Mouse (Mus musculus) retina, embryonic 14.5 days (tissue): Measurements from ENCODE around the gene Gm4792.

Source experiments
- DNase-seq: peaks from one replicate; pipeline ENCODE4 v3.0.0-alpha.2; 2015; ENCODE audit warnings: low spot score

Gm4792 gene

DNA sequence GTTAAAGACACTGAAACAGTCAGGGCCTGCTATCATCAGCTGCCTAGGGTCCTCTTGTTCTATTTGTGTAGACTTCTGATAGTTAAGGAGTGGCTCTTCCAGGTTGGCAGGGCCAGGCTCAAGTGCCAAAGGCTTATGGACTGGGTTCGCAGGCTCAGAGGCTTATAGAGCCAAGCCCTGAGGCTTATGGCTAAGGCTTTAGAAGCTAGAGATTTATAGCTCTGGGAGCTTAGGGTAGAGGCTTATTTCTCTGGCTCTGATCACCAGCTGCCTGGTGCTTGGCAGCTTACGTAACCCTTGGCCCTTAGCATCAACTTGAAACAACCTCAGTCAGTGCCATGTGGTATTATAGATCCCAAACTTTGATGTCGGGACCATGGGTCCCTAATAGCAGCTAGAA is at the start of gene Gm4792:
Gene Gm4792 (minus strand): TSS at position 233 of the 400 bp plus-strand sequence.
- DNase-seq = peak; percentile 38

DNA sequence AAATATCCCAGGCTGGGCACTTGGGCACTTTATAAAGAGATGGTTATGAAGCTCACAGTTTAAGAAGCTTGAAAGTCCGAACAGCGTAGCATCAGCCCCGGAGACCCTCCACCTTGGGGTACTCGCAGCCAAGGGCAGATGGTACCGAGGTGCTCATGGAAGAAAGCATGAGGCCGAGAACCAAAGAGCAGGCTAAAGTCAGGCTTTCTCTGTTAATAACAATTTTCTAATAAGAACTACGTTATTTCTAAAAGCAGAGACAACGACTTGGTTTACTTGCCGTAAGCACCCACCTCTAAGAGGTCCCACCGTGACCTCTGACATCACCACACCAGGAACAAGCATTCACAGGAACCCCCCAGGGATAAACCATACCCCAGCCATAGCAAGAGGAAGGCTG is 49.5 kb upstream of the Gm4792 start:
- no peak for DNase-seq

DNA sequence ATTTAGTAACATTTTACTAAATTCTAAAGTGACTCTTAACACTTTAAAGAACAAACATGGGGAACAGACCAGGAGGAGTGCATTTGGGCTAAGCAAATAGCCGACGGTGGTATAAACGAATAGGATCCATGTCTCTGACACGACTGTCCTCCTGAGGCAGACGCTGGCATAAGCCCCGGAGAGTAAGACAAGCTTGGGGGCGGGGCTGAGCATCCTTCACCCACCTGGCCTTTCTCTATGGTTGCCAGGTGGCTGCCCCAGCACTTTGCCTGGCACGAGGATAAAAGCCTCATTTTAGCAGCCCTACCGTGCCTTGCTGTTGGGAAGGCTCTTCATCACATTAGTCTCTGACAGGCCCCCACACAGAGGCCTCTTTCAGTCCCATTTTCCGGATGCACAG is 48.8 kb upstream of the Gm4792 start:
- DNase-seq = no peak

DNA sequence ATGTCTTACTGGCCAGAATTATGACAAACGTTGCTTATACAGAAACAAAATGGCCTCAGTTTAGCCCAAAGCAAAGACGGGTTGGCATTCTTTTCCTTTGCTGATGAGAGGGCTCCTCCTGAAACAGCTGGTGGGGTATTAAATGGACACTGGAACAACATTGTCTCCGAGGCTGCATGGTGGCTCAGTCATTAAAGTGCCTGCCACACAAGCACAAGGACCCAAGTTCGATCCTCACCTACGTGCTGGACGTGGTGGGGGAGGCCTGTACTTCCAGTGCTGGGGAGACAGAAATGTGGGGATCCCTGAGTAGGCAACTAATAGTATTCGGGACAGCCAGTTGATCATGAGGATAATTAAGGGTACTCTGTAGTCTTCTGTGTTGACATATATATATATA is 48.1 kb upstream of the Gm4792 start:
- DNase-seq = no peak

DNA sequence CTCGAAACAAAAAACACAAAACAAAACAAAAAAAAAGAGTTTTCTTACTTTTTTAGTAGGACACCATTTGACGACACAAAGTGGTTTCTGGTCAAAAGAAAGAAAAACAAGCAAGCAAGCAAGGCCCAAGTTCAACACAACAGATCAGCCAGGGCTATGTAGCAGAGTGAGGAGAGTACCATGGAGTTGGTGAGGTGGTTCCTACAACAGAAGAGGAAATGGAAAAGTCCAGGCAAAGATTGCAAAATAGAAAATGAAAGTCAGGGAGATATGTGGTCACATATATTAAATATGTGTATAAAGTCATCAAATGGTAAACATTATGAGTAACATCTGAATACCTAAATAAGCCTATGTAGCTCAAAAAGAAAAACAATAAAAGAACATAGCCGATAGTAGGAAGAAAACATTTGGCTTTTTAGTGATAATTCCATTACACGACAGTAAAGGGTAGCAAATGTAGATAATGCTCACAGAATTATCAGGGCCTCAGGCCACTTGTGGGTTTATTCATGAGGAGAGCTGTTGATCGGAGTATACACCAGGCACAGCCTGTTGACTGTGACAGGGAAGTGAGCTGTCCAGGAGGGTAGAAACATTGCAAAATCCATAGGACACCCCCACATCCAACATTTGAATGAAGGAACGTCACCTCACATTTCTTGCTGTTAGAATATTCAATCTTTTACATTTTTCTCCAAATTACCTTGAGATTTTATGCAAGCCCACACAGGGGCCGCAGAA is 47.2 kb upstream of the Gm4792 start:
- no peak for DNase-seq

DNA sequence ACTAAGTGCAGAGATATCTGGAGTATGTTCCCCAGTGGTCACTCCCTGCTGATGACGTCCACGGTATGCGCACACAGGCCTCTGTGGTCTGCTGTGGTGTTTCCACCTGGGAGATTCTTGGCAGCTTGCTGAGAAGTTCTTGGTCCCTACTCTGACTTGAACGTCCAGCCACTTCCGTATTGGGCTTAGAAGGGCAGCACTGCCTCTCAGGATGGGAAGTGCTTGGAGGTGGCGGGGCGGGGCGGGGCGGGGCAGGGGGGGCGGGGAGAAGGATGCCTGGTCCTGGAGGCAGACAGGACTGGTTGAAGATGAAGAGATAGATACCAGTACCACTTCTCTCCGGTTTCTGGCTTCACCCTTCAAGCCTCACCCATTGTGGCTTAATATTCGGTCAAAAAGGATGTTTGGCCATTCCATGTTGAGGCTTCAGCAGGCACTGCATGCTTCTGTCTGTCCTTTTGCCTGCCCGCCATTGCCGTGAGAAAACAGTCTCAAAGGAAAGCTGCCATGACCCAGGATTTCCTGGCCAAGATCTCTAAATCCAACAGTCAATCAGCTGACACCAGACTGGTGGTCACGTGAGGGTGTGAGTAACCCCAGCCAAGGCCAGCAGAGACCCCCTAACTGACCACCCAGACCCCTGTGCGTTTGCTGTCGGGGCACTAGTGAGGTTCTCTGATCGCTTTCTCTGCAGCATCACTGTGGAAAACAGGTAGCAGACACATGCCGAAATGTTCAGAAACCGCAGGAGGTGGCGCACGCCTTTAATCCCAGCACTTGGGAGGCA is 46.3 kb upstream of the Gm4792 start:
- no peak for DNase-seq

DNA sequence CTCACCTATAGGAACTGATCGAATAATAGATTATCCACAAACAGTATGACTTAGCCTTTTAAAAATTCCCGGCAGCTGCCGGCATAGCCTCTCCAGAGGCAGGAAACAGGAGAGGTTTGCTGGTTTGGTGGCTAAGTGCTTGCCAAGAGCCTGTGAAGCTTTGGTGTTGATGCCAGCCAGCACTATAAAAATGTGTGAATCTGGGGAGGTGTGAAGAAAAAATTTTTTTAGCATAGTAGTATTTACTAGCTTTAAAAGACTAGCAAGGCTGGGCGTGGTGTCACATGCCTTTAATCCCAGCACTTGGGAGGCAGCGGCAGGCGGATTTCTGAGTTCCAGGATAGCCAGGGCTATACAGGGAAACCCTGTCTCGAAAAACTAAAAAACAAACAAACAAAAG is 45.1 kb upstream of the Gm4792 start:
- no peak for DNase-seq

DNA sequence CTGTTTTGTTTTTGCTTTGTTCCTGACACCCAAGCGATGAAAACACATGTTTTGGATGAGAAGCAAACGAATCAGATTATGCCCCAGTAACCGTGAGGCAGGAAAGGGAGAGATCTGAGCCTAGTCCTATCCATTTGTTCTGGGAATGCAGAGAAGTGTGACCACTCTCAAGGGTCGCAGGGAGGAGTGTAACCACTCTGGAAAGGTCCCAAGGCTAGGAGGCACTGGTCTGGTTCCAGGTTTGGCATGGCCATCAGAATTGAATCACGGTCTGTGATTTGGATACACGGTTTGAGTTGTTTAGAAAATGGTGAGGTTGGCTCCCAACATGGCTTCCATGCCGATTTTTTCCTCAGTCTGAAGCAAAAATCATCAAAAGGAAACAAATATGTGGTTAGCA is 43.8 kb upstream of the Gm4792 start:
- no peak for DNase-seq

DNA sequence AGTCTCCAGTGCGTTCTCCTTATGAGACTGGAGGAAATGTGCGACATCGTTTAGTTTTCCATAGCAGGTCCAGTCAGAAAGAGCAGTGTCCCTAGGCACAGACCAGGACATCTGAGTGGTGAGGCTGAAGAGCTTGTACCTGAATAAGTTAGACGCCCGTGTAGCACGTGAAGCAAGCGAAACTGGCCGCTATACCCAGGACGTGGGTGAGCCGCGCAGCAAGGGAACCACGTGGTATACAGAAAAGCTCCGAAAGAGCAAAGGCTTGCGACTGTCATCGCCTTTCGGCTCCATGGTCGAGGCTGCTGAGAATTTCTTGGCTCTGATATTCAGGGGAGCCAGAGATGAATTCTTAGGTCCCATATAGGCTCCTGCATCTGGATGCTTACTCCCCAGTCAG is 43.0 kb upstream of the Gm4792 start:
- no peak for DNase-seq

DNA sequence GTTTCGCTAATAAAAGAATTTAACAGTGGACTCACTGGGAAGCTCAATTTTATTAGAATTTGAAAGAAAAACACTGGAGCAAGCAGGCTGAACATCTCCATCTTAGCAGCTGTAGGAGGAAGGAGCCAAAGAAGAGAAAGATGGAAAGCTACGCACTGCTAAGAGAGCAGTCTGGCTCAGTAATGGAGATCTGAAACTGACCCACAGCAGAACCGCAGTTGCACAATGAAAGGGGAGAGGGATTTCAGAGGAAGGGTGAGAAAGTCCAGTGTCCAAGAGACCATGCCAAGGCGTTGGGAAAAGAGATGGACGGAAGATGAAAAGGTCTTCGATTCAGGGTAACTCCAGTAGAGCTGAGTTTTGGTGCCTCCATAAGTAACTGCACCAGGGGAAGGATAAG is 37.6 kb upstream of the Gm4792 start:
- DNase-seq = no peak

DNA sequence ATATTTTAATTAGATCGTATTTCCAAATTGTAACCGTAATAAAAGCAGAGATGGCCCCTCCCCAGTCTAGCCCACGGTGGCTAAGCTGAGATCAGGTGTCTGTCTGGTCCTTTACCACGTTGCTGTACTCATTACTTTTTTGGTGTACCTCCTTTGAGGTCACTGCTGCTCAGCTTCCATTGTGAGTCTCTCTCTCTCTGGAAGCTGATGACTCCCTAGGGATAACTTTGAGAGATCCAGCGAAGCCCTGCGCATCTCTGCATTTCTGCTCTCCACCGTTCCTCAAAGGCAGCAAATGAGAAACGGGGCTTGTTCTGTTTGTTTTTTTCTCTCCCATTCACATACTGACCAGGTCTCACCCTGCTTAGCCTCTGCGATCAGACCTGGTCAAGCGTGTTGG is 36.5 kb upstream of the Gm4792 start:
- DNase-seq = no peak

DNA sequence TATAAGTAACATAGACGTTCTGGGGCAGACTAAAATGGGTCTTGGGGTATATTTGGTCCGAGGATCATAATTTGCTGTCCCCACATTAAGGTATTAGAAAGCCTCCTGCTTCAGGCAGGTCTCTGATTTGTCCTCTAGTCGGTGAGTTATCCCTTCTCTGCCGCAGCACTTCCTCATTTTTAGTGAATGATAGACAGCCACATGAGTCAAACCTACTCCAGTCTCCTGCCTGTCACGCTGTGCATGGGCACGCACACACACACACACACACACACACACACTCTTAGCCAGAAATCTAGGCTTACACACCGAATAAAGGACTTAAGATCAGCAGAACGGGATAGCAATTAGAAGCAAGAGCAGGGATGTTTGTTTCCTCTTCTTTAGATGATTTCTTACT is 34.8 kb upstream of the Gm4792 start:
- no peak for DNase-seq

DNA sequence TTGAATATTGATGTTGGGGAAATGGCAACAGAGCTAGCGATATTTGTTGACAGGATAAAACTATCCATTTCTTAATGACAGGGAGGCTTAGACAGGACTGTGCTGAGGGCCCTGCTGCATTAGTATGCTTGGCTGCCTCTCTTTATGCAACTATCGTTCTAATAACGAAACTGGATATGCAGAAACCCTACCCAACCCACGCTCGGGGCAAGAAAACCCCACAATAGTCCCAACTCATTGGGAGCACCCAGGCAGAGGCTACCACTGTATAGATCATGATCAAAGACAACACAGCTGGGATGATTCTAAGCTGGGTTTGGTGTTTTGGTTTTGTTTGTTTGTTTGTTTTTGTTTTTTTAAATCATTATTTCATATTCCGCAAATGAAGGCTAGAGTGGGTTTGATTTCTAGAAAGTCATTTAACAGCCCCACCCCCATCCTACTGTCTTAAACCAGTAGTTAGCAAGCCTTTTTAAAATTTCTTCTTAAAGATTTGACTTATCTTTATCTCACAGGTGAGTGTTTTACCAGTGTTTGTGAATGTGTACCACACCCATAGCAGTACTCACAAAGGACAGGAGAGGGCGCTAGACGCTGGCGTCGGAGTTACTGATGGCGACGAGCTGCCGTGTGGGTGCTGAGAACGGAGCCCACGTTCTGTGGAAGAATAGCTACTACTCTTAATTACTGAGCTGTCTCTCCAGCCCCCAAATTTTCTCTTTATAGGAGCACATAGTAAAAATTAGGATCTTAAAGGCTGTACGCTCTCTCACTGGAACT is 34.0 kb upstream of the Gm4792 start:
- no peak for DNase-seq

DNA sequence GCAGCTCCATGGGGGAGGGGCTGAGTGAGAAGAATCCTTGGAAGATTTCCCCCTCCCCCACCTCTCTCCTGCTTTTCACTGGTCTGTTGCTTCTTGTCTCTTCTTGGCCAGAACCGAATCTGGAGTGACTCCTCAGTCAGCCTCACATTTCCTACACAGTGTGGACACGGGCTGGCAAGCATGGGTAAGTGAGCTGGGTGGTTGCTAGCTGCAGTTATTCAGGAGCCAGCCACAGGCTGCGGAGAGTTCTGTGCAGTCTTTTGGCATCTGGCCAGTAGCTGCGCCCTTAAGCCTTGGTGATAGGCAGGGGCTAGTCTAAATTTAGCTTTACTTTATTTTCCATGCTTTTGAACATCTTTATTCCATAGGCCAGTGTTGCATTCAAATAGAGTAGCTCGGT is 31.5 kb upstream of the Gm4792 start:
- no peak for DNase-seq

DNA sequence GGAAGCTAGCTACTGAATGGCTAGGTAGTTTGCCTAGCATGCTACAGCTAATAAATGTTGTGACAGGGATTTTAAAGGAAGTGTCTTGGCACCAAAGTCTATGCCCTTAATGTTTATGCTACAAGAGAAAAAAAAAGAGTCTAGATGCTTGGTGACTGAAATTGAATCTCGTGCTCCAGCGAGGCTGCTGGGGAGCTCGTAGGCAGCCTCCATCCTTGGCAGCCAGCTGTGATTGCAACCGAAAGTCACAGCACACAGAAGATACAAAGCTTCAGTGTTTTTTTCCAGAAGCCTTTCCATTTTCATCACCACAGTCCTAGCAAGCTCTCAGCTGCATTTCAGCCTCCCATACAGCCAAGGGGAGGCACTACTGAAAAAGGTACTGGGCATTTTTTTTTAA is 20.1 kb upstream of the Gm4792 start:
- no peak for DNase-seq

DNA sequence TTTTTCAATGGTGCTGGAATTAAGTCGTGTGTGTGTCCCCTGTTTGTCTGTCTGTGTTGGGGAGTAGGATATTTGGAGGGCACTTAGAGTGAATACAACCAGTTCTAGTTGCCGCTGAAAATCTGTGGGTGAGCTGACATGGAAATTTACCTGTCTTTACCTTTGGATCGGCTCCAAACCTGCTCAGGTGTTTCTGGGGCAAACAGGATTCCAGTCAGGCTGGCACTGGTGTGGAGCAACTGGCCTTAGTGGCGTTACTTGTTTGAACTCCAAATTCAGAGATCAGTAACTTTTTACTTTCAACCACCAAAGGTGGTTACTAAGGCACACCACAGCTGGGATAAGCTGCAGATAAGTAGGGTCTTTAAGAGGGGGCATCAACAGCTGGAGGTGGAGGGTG is 14.6 kb upstream of the Gm4792 start:
- DNase-seq = no peak

DNA sequence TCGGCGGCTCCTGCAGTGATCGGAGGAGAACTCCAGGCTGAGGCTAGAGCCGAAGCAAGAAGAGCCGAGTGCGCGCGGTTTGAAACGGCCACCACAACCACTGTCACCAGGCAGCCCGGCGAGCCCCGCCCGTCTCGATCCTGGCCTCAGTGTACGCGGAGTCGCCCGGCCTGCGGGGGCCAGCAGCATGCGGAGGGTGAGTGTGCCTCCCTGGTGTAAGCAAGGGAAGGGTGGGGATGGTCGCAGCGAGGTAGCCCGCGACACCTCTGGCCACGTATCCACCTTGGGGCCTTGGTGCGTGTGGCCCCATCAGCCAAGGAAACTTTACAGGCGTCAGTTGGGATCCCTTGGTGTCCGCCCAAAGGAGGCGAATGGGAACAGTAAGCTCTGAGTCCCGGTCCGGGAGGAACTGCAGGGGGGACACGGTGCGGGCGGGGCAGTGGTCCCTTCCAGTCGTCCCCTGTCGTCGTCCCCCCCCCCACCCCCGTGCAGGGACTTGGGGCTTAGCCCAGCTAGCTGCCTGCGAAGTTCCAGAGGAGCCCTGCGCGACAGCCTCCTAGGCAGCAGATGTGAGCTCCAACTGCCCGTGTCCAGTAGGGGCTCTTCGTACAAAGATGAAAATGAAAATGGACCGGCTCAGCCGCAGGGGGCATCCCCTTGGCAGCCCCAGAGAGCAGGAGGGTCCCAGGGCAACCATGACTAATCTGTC is 13.7 kb upstream of the Gm4792 start:
- DNase-seq = peak; percentile 61

DNA sequence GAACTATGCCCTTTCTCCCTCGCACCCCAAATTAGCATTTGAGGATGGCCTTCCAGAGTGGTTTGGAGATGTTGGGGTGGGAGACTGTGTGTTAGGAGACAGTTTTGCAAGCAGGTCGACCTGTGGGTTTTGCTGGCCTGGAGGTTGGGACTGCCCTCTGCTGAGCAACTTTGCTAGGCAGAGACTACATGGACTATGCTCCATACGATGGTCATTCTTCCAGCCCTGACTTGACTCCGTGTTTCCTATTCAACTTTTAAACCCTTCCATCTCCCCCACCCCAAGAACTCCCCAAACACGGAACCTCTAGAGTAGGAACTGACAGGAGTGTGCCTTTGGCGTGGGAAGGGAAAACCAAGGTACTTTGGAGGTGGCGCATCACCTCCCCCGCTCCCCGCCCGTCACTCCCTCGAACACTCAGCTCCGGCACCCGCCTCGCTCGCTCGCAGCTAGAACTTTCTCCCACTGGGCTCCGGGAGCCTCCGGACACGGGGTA is 13.1 kb upstream of the Gm4792 start, which contains the start of gene Tmcc3:
Gene Tmcc3 (plus strand): TSS at position 439 of the 496 bp plus-strand sequence.
- DNase-seq = peak; percentile 37

DNA sequence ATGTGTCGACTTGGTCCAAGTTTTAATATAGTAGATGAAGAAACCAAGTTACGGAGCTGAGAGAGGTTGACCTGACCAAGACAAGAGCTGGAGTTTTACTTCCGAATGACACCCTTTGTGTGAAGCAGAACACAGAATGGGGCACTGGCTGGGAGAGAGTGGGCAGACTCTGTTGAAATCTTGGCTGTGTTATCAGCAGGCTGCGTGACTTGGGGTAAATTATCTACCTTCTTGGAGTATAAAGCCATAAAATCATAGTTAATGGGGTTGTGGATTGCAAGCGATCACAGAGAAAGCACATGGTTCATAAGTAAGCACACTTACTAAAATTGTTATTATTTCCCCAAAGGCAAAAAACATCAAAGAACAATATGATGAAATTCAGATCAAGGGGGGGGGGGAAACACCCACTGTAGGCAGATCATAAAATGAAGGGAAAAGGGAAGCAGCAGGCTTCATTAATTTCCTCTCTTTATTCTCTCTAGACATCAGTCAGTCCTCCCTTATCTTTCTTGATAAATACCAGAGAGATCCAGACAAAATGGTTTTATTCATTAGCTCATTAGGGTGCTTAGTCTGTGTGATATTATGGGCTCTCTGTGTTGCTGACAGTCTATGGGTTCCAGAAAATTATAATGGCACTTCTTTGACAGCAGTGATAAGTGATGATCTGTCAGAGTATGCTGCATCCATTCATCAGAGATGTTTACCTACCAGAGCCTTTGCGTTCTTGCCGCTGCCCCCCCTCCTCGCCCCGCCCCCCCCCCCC is 12.2 kb upstream of the Gm4792 start:
- no peak for DNase-seq

DNA sequence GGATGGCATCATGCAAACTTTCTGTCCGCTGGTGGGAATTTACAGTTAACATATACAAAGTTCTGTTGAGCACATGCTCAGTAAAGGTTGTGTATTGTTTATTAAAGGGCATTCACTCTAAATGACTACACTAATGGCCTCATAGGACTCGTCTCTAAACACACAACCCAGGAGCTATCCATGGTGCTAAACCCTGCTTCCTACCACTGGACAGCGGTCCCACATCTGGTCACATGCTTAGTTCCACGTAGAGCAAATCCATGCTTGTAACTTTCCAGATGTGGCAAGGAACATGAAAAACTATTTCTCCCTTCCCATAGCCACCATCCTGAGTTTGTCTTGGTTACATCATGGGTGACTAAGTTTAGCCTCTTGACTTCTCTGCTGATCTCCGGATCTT is 7.0 kb upstream of the Gm4792 start:
- peak; percentile 59 for DNase-seq

DNA sequence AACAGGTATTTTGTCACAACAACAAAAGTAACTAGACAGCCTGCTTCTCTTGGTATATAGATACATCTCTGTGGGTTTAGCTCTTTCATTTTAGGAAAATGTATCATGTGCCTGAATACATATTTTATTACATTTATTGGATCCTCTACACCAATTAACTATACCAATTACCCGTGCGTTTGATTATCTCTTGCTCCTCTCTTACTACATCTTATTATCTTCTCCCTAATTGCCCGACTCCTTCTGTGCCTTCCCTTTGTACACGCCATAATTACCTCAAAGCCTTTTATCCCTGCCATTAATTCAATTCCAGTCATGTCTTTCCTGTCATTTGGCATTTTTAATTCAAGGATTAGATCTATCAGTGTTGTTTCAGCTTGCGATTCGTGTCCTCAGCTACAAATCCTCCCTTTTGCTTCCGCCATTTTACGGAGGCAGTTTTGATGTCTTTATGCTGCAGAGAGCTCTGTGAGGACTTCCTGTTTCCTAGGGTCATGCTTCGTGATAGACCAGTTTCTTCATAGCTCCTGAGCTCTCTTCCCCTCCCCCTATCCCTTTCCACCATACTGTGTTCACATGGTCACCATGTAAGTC is 5.7 kb upstream of the Gm4792 start:
- peak; percentile 27 for DNase-seq
